Mouse (Mus musculus): ENCODE measurements at regions not wholly inside any gene's neighbourhood (a gene's known extent, or its start where the extent isn't known, plus 50 kb on each side); places are given as distances from the start of the nearest gene placed in this dataset.

GRCm38 (mm10) chr7:70541881-70542665 is 175.5 kb upstream of the Nr2f2 start:
- 84% methylated on average over 10 of the region's 10 CpGs for WGBS
- Histone ChIP-seq H3K4me1 (ENCODE audit: control insufficient read depth, insufficient read depth, low read length) (no peaks in the 10 kb centered on the region), H3K4me3 (ENCODE audit: insufficient read depth, low read depth, low read length) (no peak overlapping the region), H3K27ac (ENCODE audit: insufficient read depth, low read depth, low read length) (no peak overlapping the region)
- TF ChIP-seq CTCF (IDR thresholded peaks at IDR 0.05; ENCODE audit: insufficient read depth, low read depth, low read length) (no peak), POLR2A (IDR thresholded peaks at IDR 0.05; ENCODE audit: insufficient read depth, low read depth, low read length) (no peak)

GRCm38 (mm10) chr7:70539121-70539642 is 172.6 kb upstream of the Nr2f2 start:
- Histone ChIP-seq H3K4me1 (ENCODE audit: control insufficient read depth, insufficient read depth, low read length) (no peaks in the 10 kb centered on the region), H3K4me3 (ENCODE audit: insufficient read depth, low read depth, low read length) (no peak overlapping the region), H3K27ac (ENCODE audit: insufficient read depth, low read depth, low read length) (no peak overlapping the region)
- no peak for TF ChIP-seq POLR2A (IDR thresholded peaks at IDR 0.05; ENCODE audit: insufficient read depth, low read depth, low read length)
- TF ChIP-seq CTCF (IDR thresholded peaks at IDR 0.05; ENCODE audit: insufficient read depth, low read depth, low read length) = no peak
- 86% methylated on average over 9 of the region's 9 CpGs for WGBS

DNA sequence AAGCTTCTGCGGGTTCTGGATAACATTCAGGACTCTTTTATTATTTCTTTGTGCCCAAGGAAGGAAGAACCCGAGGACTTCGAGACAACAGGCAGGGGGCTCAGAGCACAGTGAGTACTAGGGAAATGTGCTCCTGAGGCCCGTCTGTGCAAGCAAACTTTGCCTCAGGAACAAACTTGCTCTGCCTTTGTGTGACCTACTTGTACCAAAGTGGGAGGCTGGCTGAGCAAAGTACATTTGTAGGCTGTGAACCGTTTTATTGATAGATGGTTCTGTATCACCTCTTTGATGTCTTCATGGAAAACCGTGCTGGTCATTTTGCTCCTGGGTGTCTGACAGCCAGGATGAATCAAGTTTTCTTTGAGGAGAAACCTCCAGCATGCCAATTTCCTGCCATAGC is 169.5 kb upstream of the Nr2f2 start:
- Histone ChIP-seq H3K4me1 (ENCODE audit: control insufficient read depth, insufficient read depth, low read length) (no peaks in the 10 kb centered on the region), H3K27ac (ENCODE audit: insufficient read depth, low read depth, low read length) (no peak overlapping the region), H3K4me3 (ENCODE audit: insufficient read depth, low read depth, low read length) (no peak overlapping the region)
- 83% methylated on average over 6 of the region's 6 CpGs for WGBS
- TF ChIP-seq CTCF (IDR thresholded peaks at IDR 0.05; ENCODE audit: insufficient read depth, low read depth, low read length) = no peak
- TF ChIP-seq POLR2A (IDR thresholded peaks at IDR 0.05; ENCODE audit: insufficient read depth, low read depth, low read length) = no peak

DNA sequence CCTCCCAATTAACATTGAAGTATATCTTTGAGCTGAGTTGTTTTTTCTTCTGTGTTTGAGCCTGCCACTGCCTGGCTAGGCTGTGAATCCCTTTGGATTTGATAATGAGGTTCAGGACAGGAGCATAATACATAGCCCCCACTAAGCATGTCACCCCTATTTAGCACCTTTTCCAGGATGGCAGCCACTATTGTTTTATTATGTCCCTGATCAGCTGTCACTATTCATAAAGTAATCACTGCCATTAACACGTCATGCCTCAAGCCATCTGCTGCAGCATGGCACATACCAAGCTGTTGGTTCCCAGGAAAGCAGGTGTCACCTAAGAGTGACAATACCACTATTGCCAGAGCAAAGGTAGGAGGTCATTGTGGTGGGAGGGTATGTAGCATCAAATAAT is 167.0 kb upstream of the Nr2f2 start:
- 83% methylated on average over 1 of the region's 1 CpGs for WGBS
- Histone ChIP-seq H3K27ac (ENCODE audit: insufficient read depth, low read depth, low read length) (no peak overlapping the region), H3K4me3 (ENCODE audit: insufficient read depth, low read depth, low read length) (no peak overlapping the region), H3K4me1 (ENCODE audit: control insufficient read depth, insufficient read depth, low read length) (no peaks in the 10 kb centered on the region)
- TF ChIP-seq CTCF (IDR thresholded peaks at IDR 0.05; ENCODE audit: insufficient read depth, low read depth, low read length) = no peak
- no peak for TF ChIP-seq POLR2A (IDR thresholded peaks at IDR 0.05; ENCODE audit: insufficient read depth, low read depth, low read length)

DNA sequence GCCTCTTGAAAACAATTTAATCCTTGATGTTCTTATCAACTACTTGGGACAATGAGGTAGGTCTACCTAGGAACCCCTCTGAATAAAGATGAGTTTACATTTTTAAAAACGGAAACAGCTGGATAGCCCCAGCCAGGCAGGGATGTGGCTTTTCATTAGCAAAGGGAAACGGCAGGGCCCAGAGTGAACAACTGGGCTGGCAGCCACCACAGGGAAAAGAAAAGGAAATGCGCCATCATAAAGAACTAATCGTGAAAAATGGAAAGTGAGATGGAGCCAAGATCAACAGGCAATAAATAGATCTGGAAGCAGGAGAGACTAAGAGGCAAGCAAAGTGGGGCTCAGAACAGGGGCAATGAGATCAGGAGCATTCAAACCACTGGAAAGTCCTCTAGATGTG is 161.4 kb upstream of the Nr2f2 start:
- Histone ChIP-seq H3K4me3 (ENCODE audit: insufficient read depth, low read depth, low read length) (no peak overlapping the region), H3K4me1 (ENCODE audit: control insufficient read depth, insufficient read depth, low read length) (no peaks in the 10 kb centered on the region), H3K27ac (ENCODE audit: insufficient read depth, low read depth, low read length) (no peak overlapping the region)
- WGBS = 78% methylated on average over 4 of the region's 4 CpGs
- TF ChIP-seq CTCF (IDR thresholded peaks at IDR 0.05; ENCODE audit: insufficient read depth, low read depth, low read length) (no peak), POLR2A (IDR thresholded peaks at IDR 0.05; ENCODE audit: insufficient read depth, low read depth, low read length) (no peak)

DNA sequence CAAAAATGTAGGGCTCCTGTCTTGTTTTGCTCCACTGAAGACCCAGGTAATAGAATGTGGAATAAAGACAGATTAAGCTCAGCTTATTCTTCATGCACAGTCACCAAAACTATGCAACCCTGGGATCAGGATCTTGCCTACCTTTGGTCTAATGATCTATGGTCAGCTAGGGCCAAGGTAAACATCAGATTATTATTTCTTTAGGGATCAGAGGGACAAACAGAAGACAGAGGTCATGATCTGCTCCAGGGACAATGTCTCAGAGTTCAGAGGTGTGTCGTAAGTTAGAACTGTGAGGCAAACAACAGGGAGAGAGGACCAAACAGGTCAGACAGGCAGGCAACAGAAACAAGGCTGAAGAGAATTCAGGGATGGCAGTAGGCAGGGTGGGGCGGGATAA is 158.8 kb upstream of the Nr2f2 start:
- Histone ChIP-seq H3K27ac (ENCODE audit: insufficient read depth, low read depth, low read length) (no peak overlapping the region), H3K4me1 (ENCODE audit: control insufficient read depth, insufficient read depth, low read length) (no peaks in the 10 kb centered on the region), H3K4me3 (ENCODE audit: insufficient read depth, low read depth, low read length) (no peak overlapping the region)
- WGBS = 94% methylated on average over 2 of the region's 2 CpGs
- TF ChIP-seq CTCF (IDR thresholded peaks at IDR 0.05; ENCODE audit: insufficient read depth, low read depth, low read length) = no peak
- no peak for TF ChIP-seq POLR2A (IDR thresholded peaks at IDR 0.05; ENCODE audit: insufficient read depth, low read depth, low read length)

GRCm38 (mm10) chr7:70524744-70525143 is 158.2 kb upstream of the Nr2f2 start:
- no peaks in the 10 kb centered on the region for H3K4me1 ChIP-seq (ENCODE audit: control insufficient read depth, insufficient read depth, low read length)
- WGBS = 96% methylated on average over 9 of the region's 9 CpGs
- H3K4me3 ChIP-seq (ENCODE audit: insufficient read depth, low read depth, low read length) = no peak overlapping the region
- no peak overlapping the region for H3K27ac ChIP-seq (ENCODE audit: insufficient read depth, low read depth, low read length)
- no peak for TF ChIP-seq CTCF (IDR thresholded peaks at IDR 0.05; ENCODE audit: insufficient read depth, low read depth, low read length)

- WGBS = 98% methylated on average over 4 of the region's 4 CpGs
- TF ChIP-seq CTCF (IDR thresholded peaks at IDR 0.05; ENCODE audit: insufficient read depth, low read depth, low read length) (no peak), POLR2A (IDR thresholded peaks at IDR 0.05; ENCODE audit: insufficient read depth, low read depth, low read length) (no peak)
- Histone ChIP-seq H3K27ac (ENCODE audit: insufficient read depth, low read depth, low read length) (no peak overlapping the region), H3K4me1 (ENCODE audit: control insufficient read depth, insufficient read depth, low read length) (no peaks in the 10 kb centered on the region), H3K4me3 (ENCODE audit: insufficient read depth, low read depth, low read length) (no peak overlapping the region)
Measured at GRCm38 (mm10) chr7:70524251-70524650, 157.7 kb upstream of the Nr2f2 start.

- no peaks in the 10 kb centered on the region for H3K4me1 ChIP-seq (ENCODE audit: control insufficient read depth, insufficient read depth, low read length)
- H3K27ac ChIP-seq (ENCODE audit: insufficient read depth, low read depth, low read length) = no peak overlapping the region
- no peak overlapping the region for H3K4me3 ChIP-seq (ENCODE audit: insufficient read depth, low read depth, low read length)
- WGBS = 77% methylated on average over 3 of the region's 3 CpGs
- no peak for TF ChIP-seq POLR2A (IDR thresholded peaks at IDR 0.05; ENCODE audit: insufficient read depth, low read depth, low read length)
- TF ChIP-seq CTCF (IDR thresholded peaks at IDR 0.05; ENCODE audit: insufficient read depth, low read depth, low read length) = no peak
Measured at GRCm38 (mm10) chr7:70516741-70517140, 150.2 kb upstream of the Nr2f2 start.
